Mouse (Mus musculus): ENCODE results near the gene Carnmt1. TPM values are rescaled to one million over a fixed set of nuclear protein-coding genes. Genes with fewer than 3 reads are reported as not detected.

Carnmt1 gene
- polyA plus RNA-seq, 1 experiment from 2014 or later = 36.4 TPM

- Histone ChIP-seq H3K27ac (replicated peaks; ENCODE audit: low read depth, low read length) (no peak overlapping the region), H3K27me3 (ENCODE audit: control insufficient read depth, insufficient read depth, low read length) (no peaks in the 10 kb centered on the region), H3K4me2 (ENCODE audit: low read depth, low read length) (no peak overlapping the region), H3K36me3 (replicated peaks; ENCODE audit: control insufficient read depth, insufficient read depth, low read depth, low read length) (no peaks in the 10 kb centered on the region), H3K9me3 (replicated peaks; ENCODE audit: control insufficient read depth, low read length) (no peaks in the 10 kb centered on the region), H3K9ac (replicated peaks; ENCODE audit: low read length) (no peak overlapping the region), H3K4me1 (ENCODE audit: control insufficient read depth, insufficient read depth, low read length) (no peaks in the 10 kb centered on the region), H3K4me3 (ENCODE audit: low read depth, low read length) (no peak overlapping the region)
- ATAC-seq (replicated peaks; ENCODE audit: insufficient number of reproducible peaks, low FRiP score, low TSS enrichment, low read depth) (no peak), DNase-seq (ENCODE audit: low spot score) (no peak)
- WGBS = 71% methylated on average over 9 of the region's 9 CpGs
Observed at GRCm38 (mm10) chr19:18647775-18648557, 22.6 kb upstream of the Carnmt1 start.

DNA sequence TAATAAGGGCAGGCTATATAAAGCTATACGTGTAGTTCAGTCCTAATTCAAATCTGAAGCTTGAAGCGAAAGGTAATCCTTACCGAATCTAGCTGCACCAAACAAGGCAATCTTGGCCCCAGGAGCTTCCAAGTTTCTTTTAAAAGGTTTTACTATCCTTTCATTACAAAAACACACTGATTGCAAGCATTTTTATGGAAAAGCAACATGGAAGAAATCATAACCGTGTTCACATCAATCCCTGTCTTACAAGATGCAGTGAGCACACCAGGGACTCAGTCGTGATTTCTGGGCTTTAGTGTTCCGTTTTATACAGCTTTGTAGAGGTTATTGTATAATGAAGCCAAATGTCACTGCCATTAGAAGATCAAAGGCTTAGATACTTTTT lies 22.0 kb upstream of the Carnmt1 start:
- H3K4me1 ChIP-seq (ENCODE audit: control insufficient read depth, insufficient read depth, low read length) = no peaks in the 10 kb centered on the region
- no peaks in the 10 kb centered on the region for H3K36me3 ChIP-seq (replicated peaks; ENCODE audit: control insufficient read depth, insufficient read depth, low read depth, low read length)
- H3K4me3 ChIP-seq (ENCODE audit: low read depth, low read length) = no peak overlapping the region
- no peaks in the 10 kb centered on the region for H3K27me3 ChIP-seq (ENCODE audit: control insufficient read depth, insufficient read depth, low read length)
- WGBS = 83% methylated on average over 6 of the region's 6 CpGs
- ATAC-seq (replicated peaks; ENCODE audit: insufficient number of reproducible peaks, low FRiP score, low TSS enrichment, low read depth) (no peak), DNase-seq (ENCODE audit: low spot score) (no peak)
- no peak overlapping the region for H3K9ac ChIP-seq (replicated peaks; ENCODE audit: low read length)
- H3K4me2 ChIP-seq (ENCODE audit: low read depth, low read length) = no peak overlapping the region
- no peak overlapping the region for H3K27ac ChIP-seq (replicated peaks; ENCODE audit: low read depth, low read length)
- H3K9me3 ChIP-seq (replicated peaks; ENCODE audit: control insufficient read depth, low read length) = no peaks in the 10 kb centered on the region

GRCm38 (mm10) chr19:18649955-18650354 lies 20.6 kb upstream of the Carnmt1 start:
- ATAC-seq (replicated peaks; ENCODE audit: insufficient number of reproducible peaks, low FRiP score, low TSS enrichment, low read depth) (no peak), DNase-seq (ENCODE audit: low spot score) (no peak)
- Histone ChIP-seq H3K9ac (replicated peaks; ENCODE audit: low read length) (no peak overlapping the region), H3K4me2 (ENCODE audit: low read depth, low read length) (no peak overlapping the region), H3K36me3 (replicated peaks; ENCODE audit: control insufficient read depth, insufficient read depth, low read depth, low read length) (no peaks in the 10 kb centered on the region), H3K9me3 (replicated peaks; ENCODE audit: control insufficient read depth, low read length) (no peaks in the 10 kb centered on the region), H3K27me3 (ENCODE audit: control insufficient read depth, insufficient read depth, low read length) (no peaks in the 10 kb centered on the region), H3K4me3 (ENCODE audit: low read depth, low read length) (no peak overlapping the region), H3K27ac (replicated peaks; ENCODE audit: low read depth, low read length) (no peak overlapping the region), H3K4me1 (ENCODE audit: control insufficient read depth, insufficient read depth, low read length) (no peaks in the 10 kb centered on the region)
- WGBS = 84% methylated on average over 4 of the region's 4 CpGs

- no peak overlapping the region for H3K27ac ChIP-seq (replicated peaks; ENCODE audit: low read depth, low read length)
- H3K36me3 ChIP-seq (replicated peaks; ENCODE audit: control insufficient read depth, insufficient read depth, low read depth, low read length) = no peaks in the 10 kb centered on the region
- WGBS = 81% methylated on average over 6 of the region's 6 CpGs
- no peak for DNase-seq (ENCODE audit: low spot score)
- H3K4me1 ChIP-seq (ENCODE audit: control insufficient read depth, insufficient read depth, low read length) = no peaks in the 10 kb centered on the region
- H3K9ac ChIP-seq (replicated peaks; ENCODE audit: low read length) = no peak overlapping the region
- no peaks in the 10 kb centered on the region for H3K9me3 ChIP-seq (replicated peaks; ENCODE audit: control insufficient read depth, low read length)
- H3K4me2 ChIP-seq (ENCODE audit: low read depth, low read length) = no peak overlapping the region
- H3K27me3 ChIP-seq (ENCODE audit: control insufficient read depth, insufficient read depth, low read length) = no peaks in the 10 kb centered on the region
- no peak for ATAC-seq (replicated peaks; ENCODE audit: insufficient number of reproducible peaks, low FRiP score, low TSS enrichment, low read depth)
- H3K4me3 ChIP-seq (ENCODE audit: low read depth, low read length) = no peak overlapping the region
Observed at GRCm38 (mm10) chr19:18650473-18650872, 20.1 kb upstream of the Carnmt1 start.

DNA sequence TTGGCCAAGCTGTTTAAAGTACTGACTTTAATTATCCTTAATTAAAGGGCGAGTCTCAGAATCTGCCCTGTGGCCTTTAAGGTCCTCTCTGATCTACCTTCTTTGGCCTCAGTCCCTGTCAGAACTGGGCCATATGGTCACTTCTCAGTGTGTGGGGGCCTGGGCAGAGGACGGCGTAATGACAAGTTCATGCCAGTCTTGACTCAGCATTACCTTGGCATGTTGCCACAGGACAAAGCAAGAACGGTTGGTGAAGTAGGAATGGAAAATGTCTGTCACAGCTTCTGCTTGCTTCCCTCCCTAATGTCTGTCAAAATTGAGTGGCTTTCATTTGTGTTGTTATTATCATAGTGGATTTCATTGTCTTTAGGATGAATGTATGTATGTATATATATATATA lies 18.0 kb upstream of the Carnmt1 start:
- no peak overlapping the region for H3K27ac ChIP-seq (replicated peaks; ENCODE audit: low read depth, low read length)
- H3K4me3 ChIP-seq (ENCODE audit: low read depth, low read length) = no peak overlapping the region
- H3K4me1 ChIP-seq (ENCODE audit: control insufficient read depth, insufficient read depth, low read length) = no peaks in the 10 kb centered on the region
- H3K9me3 ChIP-seq (replicated peaks; ENCODE audit: control insufficient read depth, low read length) = no peaks in the 10 kb centered on the region
- H3K36me3 ChIP-seq (replicated peaks; ENCODE audit: control insufficient read depth, insufficient read depth, low read depth, low read length) = no peaks in the 10 kb centered on the region
- H3K27me3 ChIP-seq (ENCODE audit: control insufficient read depth, insufficient read depth, low read length) = no peaks in the 10 kb centered on the region
- ATAC-seq (replicated peaks; ENCODE audit: insufficient number of reproducible peaks, low FRiP score, low TSS enrichment, low read depth) (no peak), DNase-seq (ENCODE audit: low spot score) (no peak)
- H3K9ac ChIP-seq (replicated peaks; ENCODE audit: low read length) = no peak overlapping the region
- H3K4me2 ChIP-seq (ENCODE audit: low read depth, low read length) = no peak overlapping the region
- WGBS = 41% methylated on average over 4 of the region's 4 CpGs

DNA sequence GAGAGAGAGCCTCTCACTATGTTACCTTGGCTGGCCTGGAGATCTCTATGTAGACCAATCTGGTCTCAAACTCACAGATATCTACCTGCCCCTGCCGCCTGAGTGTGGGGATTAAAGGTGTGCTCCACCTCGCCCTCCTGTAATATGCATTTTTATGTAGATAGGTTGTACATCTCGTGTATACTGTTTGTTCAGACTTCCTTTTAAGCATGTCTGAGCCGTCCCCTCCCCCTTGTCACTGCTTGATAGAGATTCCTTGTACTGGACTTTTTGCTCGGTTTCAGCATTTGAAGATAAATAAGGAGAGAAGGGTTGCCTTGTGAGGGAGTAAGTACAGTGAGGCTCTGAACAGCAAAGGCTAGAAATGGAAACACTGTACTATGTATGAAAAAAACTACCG lies 17.5 kb upstream of the Carnmt1 start:
- H3K27me3 ChIP-seq (ENCODE audit: control insufficient read depth, insufficient read depth, low read length) = no peaks in the 10 kb centered on the region
- no peak overlapping the region for H3K9ac ChIP-seq (replicated peaks; ENCODE audit: low read length)
- H3K27ac ChIP-seq (replicated peaks; ENCODE audit: low read depth, low read length) = no peak overlapping the region
- ATAC-seq (replicated peaks; ENCODE audit: insufficient number of reproducible peaks, low FRiP score, low TSS enrichment, low read depth) (no peak), DNase-seq (ENCODE audit: low spot score) (no peak)
- H3K4me1 ChIP-seq (ENCODE audit: control insufficient read depth, insufficient read depth, low read length) = no peaks in the 10 kb centered on the region
- H3K4me3 ChIP-seq (ENCODE audit: low read depth, low read length) = no peak overlapping the region
- H3K4me2 ChIP-seq (ENCODE audit: low read depth, low read length) = no peak overlapping the region
- H3K9me3 ChIP-seq (replicated peaks; ENCODE audit: control insufficient read depth, low read length) = no peaks in the 10 kb centered on the region
- 83% methylated on average over 6 of the region's 6 CpGs for WGBS
- no peaks in the 10 kb centered on the region for H3K36me3 ChIP-seq (replicated peaks; ENCODE audit: control insufficient read depth, insufficient read depth, low read depth, low read length)

DNA sequence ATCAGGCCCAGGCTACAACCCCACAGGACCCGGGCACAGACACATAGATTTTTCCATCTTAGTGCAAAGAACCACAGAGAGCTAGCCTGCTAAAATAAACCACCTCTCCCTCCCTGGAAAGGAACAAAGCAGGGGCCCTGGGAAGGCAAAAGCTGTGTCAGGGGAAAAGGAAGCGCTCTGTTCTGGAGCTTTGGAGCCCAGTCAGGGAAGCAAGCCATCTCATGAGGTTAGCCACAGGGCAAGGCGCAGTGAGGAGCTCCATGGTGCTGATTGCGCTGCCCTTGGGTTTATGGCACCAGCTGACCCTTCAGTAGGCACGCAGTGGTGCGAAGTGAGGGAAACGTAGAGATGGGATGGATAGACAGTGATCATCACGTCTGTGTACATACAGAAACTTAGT lies 16.2 kb upstream of the Carnmt1 start:
- DNase-seq (ENCODE audit: low spot score) = no peak
- H3K9ac ChIP-seq (replicated peaks; ENCODE audit: low read length) = no peak overlapping the region
- no peak overlapping the region for H3K4me3 ChIP-seq (ENCODE audit: low read depth, low read length)
- no peaks in the 10 kb centered on the region for H3K36me3 ChIP-seq (replicated peaks; ENCODE audit: control insufficient read depth, insufficient read depth, low read depth, low read length)
- 89% methylated on average over 8 of the region's 8 CpGs for WGBS
- no peak overlapping the region for H3K27ac ChIP-seq (replicated peaks; ENCODE audit: low read depth, low read length)
- H3K27me3 ChIP-seq (ENCODE audit: control insufficient read depth, insufficient read depth, low read length) = no peaks in the 10 kb centered on the region
- no peaks in the 10 kb centered on the region for H3K4me1 ChIP-seq (ENCODE audit: control insufficient read depth, insufficient read depth, low read length)
- ATAC-seq (replicated peaks; ENCODE audit: insufficient number of reproducible peaks, low FRiP score, low TSS enrichment, low read depth) = no peak
- no peak overlapping the region for H3K4me2 ChIP-seq (ENCODE audit: low read depth, low read length)
- no peaks in the 10 kb centered on the region for H3K9me3 ChIP-seq (replicated peaks; ENCODE audit: control insufficient read depth, low read length)

- no peak overlapping the region for H3K27ac ChIP-seq (replicated peaks; ENCODE audit: low read depth, low read length)
- H3K36me3 ChIP-seq (replicated peaks; ENCODE audit: control insufficient read depth, insufficient read depth, low read depth, low read length) = no peaks in the 10 kb centered on the region
- no peak overlapping the region for H3K4me2 ChIP-seq (ENCODE audit: low read depth, low read length)
- no peaks in the 10 kb centered on the region for H3K9me3 ChIP-seq (replicated peaks; ENCODE audit: control insufficient read depth, low read length)
- H3K4me3 ChIP-seq (ENCODE audit: low read depth, low read length) = no peak overlapping the region
- H3K9ac ChIP-seq (replicated peaks; ENCODE audit: low read length) = no peak overlapping the region
- ATAC-seq (replicated peaks; ENCODE audit: insufficient number of reproducible peaks, low FRiP score, low TSS enrichment, low read depth) (no peak), DNase-seq (ENCODE audit: low spot score) (no peak)
- no peaks in the 10 kb centered on the region for H3K27me3 ChIP-seq (ENCODE audit: control insufficient read depth, insufficient read depth, low read length)
- WGBS = 89% methylated on average over 5 of the region's 5 CpGs
- H3K4me1 ChIP-seq (ENCODE audit: control insufficient read depth, insufficient read depth, low read length) = no peaks in the 10 kb centered on the region
Observed at GRCm38 (mm10) chr19:18654984-18655383, 15.6 kb upstream of the Carnmt1 start.

All from embryonic facial prominence, embryonic 11.5 days (tissue).